Mouse (Mus musculus) midbrain, postnatal 0 days (tissue): ENCODE measurements around the gene Dnaja2. TPM values are rescaled to one million over a fixed set of nuclear protein-coding genes. Genes with fewer than 3 reads are reported as not detected.
A peak's percentile ranks its signal among the peaks of the same experiment; 100 is the strongest.

Source experiments
- ATAC-seq: fragments of 200-750 bp; cut with Nextera tagmentation; 2 replicates; pipeline ENCODE4 v1.8.0; 2017; ENCODE audit warnings: moderate number of reproducible peaks, mild to moderate bottlenecking, moderate TSS enrichment, moderate library complexity; ENCODE audit not compliant: low FRiP score
- DNase-seq: peaks from one replicate; pipeline ENCODE4 v3.0.0-alpha.2; 2015; ENCODE audit warnings: low spot score
- H3K27ac ChIP-seq: fragments of 300-500 bp; sonication (generic); 2 replicates; pipeline ENCODE4 v1.5.1; 2014; ENCODE audit warnings: low read depth, mild to moderate bottlenecking, low read length, mixed read lengths
- H3K27me3 ChIP-seq: fragments of 300-500 bp; sonication (generic); 2 replicates; pipeline ENCODE4 v1.6.1; 2014; ENCODE audit warnings: low read length, control low read depth, mixed read lengths; ENCODE audit not compliant: insufficient read depth
- H3K36me3 ChIP-seq: fragments of 300-500 bp; sonication (generic); 2 replicates; pipeline ENCODE4 v1.6.1; 2014; ENCODE audit warnings: low read length, control low read depth, mixed read lengths; ENCODE audit not compliant: insufficient read depth
- H3K4me1 ChIP-seq: fragments of 300-500 bp; sonication (generic); 2 replicates; pipeline ENCODE4 v1.6.1; 2014; ENCODE audit warnings: mild to moderate bottlenecking, control low read depth, antibody characterized with exemption, low read length, mixed read lengths; ENCODE audit not compliant: insufficient read depth
- H3K4me2 ChIP-seq: fragments of 300-500 bp; sonication (generic); 2 replicates; pipeline ENCODE4 v1.6.1; 2014; ENCODE audit warnings: low read depth, mild to moderate bottlenecking, low read length, mixed read lengths; ENCODE audit not compliant: poor library complexity, severe bottlenecking
- H3K4me3 ChIP-seq: fragments of 300-500 bp; sonication (generic); 2 replicates; pipeline ENCODE4 v1.5.1; 2014; ENCODE audit warnings: low read depth, mild to moderate bottlenecking, low read length, moderate library complexity
- H3K9ac ChIP-seq: fragments of 300-500 bp; sonication (generic); replicated peaks from 2 replicates; pipeline ENCODE4 v1.6.1; 2014; ENCODE audit warnings: mild to moderate bottlenecking, low read length, moderate library complexity, mixed read lengths; ENCODE audit not compliant: poor library complexity, severe bottlenecking
- H3K9me3 ChIP-seq: fragments of 300-500 bp; sonication (generic); 2 replicates; pipeline ENCODE4 v1.6.1; 2016; ENCODE audit warnings: low read length, control low read depth
- CTCF ChIP-seq: IDR thresholded peaks from 2 replicates; pipeline ENCODE4 v1.5.1; 2016; ENCODE audit warnings: antibody characterized with exemption, mild to moderate bottlenecking
- WGBS: fragments of 180-500 bp; shearing (Covaris S2); extraction: QIAGEN DNeasy Blood & Tissue Kit; methylation state at CpG from one replicate; pipeline ENCODE4 v1.1.7; 2014; 5-methylcytosine and 5-hydroxymethylcytosine counted together
- polyA plus RNA-seq: library from polyadenylated mRNA; unstranded; fragments of >200 nt; fragmentation: Nextera tagmentation; extraction: Ambion mirVana; gene quantifications from 2 replicates; pipeline ENCODE4 v1.2.1, GENCODE M21; 2015
- total RNA-seq: library from RNA; depleted of rRNA; stranded (reverse); fragments of >200 nt; gene quantifications from 2 replicates; pipeline ENCODE4 v1.2.3, GENCODE M21; 2014

Dnaja2 gene
- total and polyA plus RNA-seq, 2 experiments from 2014 or later: 66.9 to 145 TPM

- H3K36me3 ChIP-seq: no peaks in the 10 kb centered on the region
- ATAC-seq (no peak), DNase-seq (no peak)
- no peaks in the 10 kb centered on the region for H3K9me3 ChIP-seq
- no peak overlapping the region for H3K9ac ChIP-seq
- H3K27me3 ChIP-seq: no peaks in the 10 kb centered on the region
- 97% methylated on average over 8 of the region's 8 CpGs for WGBS
- no peak overlapping the region for H3K4me2 ChIP-seq
- H3K4me3 ChIP-seq: no peak overlapping the region
- no peaks in the 10 kb centered on the region for H3K4me1 ChIP-seq
- no peak for TF ChIP-seq CTCF
- no peak overlapping the region for H3K27ac ChIP-seq
Measured at GRCm38 (mm10) chr8:85563336-85563735, 8.2 kb upstream of the Dnaja2 start.

- no peaks in the 10 kb centered on the region for H3K27me3 ChIP-seq
- no peak overlapping the region for H3K27ac ChIP-seq
- TF ChIP-seq CTCF: no peak
- H3K4me1 ChIP-seq: no peaks in the 10 kb centered on the region
- 77% methylated on average over 2 of the region's 2 CpGs for WGBS
- H3K4me2 ChIP-seq: no peak overlapping the region
- H3K9ac ChIP-seq: no peak overlapping the region
- H3K36me3 ChIP-seq: no peaks in the 10 kb centered on the region
- ATAC-seq: no peak
- no peak for DNase-seq
- no peak overlapping the region for H3K4me3 ChIP-seq
- H3K9me3 ChIP-seq: no peaks in the 10 kb centered on the region
Measured at GRCm38 (mm10) chr8:85559966-85560365, 4.8 kb upstream of the Dnaja2 start.

- Histone ChIP-seq H3K9me3 (no peaks in the 10 kb centered on the region), H3K36me3 (no peaks in the 10 kb centered on the region), H3K27ac (no peak overlapping the region), H3K4me2 (no peak overlapping the region), H3K9ac (no peak overlapping the region), H3K27me3 (no peaks in the 10 kb centered on the region), H3K4me3 (no peak overlapping the region), H3K4me1 (no peaks in the 10 kb centered on the region)
- no peak for TF ChIP-seq CTCF
- no peak for ATAC-seq
- DNase-seq: no peak
- WGBS: 100% methylated on average over 1 of the region's 1 CpGs
Measured at GRCm38 (mm10) chr8:85559201-85559600, 4.1 kb upstream of the Dnaja2 start.

GRCm38 (mm10) chr8:85557601-85557986 is 2.5 kb upstream of the Dnaja2 start:
- 83% methylated on average over 3 of the region's 3 CpGs for WGBS
- Histone ChIP-seq H3K4me3 (no peak overlapping the region), H3K4me1 (no peaks in the 10 kb centered on the region), H3K27ac (no peak overlapping the region), H3K36me3 (no peaks in the 10 kb centered on the region), H3K9me3 (no peaks in the 10 kb centered on the region), H3K9ac (no peak overlapping the region), H3K27me3 (no peaks in the 10 kb centered on the region), H3K4me2 (no peak overlapping the region)
- no peak for DNase-seq
- no peak for TF ChIP-seq CTCF
- no peak for ATAC-seq

GRCm38 (mm10) chr8:85556986-85557600 is 1.9 kb upstream of the Dnaja2 start:
- TF ChIP-seq CTCF: no peak
- no peak overlapping the region for H3K27ac ChIP-seq
- H3K27me3 ChIP-seq: no peaks in the 10 kb centered on the region
- no peak for DNase-seq
- 59% methylated on average over 2 of the region's 2 CpGs for WGBS
- H3K36me3 ChIP-seq: no peaks in the 10 kb centered on the region
- no peaks in the 10 kb centered on the region for H3K4me1 ChIP-seq
- H3K9ac ChIP-seq: no peak overlapping the region
- no peak for ATAC-seq
- H3K4me3 ChIP-seq: no peak overlapping the region
- H3K9me3 ChIP-seq: no peaks in the 10 kb centered on the region
- H3K4me2 ChIP-seq: no peak overlapping the region

- Histone ChIP-seq H3K4me3 (peak overlapping the region; percentile 97), H3K9me3 (no peaks in the 10 kb centered on the region), H3K27ac (peak overlapping the region; percentile 91), H3K4me2 (peak overlapping the region; percentile 81), H3K36me3 (peaks cover 7% of the 10 kb centered on the region; the same call in 1 of the 2 replicates), H3K4me1 (no peaks in the 10 kb centered on the region), H3K9ac (peak overlapping the region; percentile 87), H3K27me3 (no peaks in the 10 kb centered on the region)
- WGBS: under 1% methylated on average over 52 of the region's 66 CpGs
- DNase-seq: peak; percentile 22
- peak; percentile 89 for ATAC-seq
- no peak for TF ChIP-seq CTCF
Measured at GRCm38 (mm10) chr8:85554391-85555180, 558 bp downstream of the Dnaja2 start.
